Mouse (Mus musculus): ENCODE measurements at regions not wholly inside any gene's neighbourhood (a gene's known extent, or its start where the extent isn't known, plus 50 kb on each side); places are given as distances from the start of the nearest gene placed in this dataset.
"Not testable (repeated sequence)": the region's sequence is repeated elsewhere in the genome, so short reads cannot be mapped to it uniquely, and the experiment has no call there.

- no peak for DNase-seq (ENCODE audit: low spot score in 2 of 2)
Observed at GRCm38 (mm10) chr17:79540038-79540437, 71.6 kb upstream of the Rmdn2 start.

GRCm38 (mm10) chr17:79540511-79540910 lies 71.2 kb upstream of the Rmdn2 start:
- TF ChIP-seq CTCF (conservative IDR thresholded peaks at IDR 0.05) = no peak
- no peak for DNase-seq (ENCODE audit: low spot score in 2 of 2)
- Histone ChIP-seq H3K4me3 (no peak overlapping the region), H3K27ac (no peak overlapping the region)

More at GRCm38 (mm10) chr17:79540038-79540437, 71.6 kb upstream of the Rmdn2 start:
- Histone ChIP-seq H3K27ac (no peak overlapping the region), H3K4me3 (no peak overlapping the region)
- no peak for TF ChIP-seq CTCF (conservative IDR thresholded peaks at IDR 0.05)

GRCm38 (mm10) chr17:79543907-79544522 lies 67.6 kb upstream of the Rmdn2 start:
- no peak for TF ChIP-seq CTCF (conservative IDR thresholded peaks at IDR 0.05)
- Histone ChIP-seq H3K4me3 (no peak overlapping the region), H3K27ac (no peak overlapping the region)
- peak in 1 of 2 experiments; percentile 17 for DNase-seq (ENCODE audit: low spot score in 2 of 2)

GRCm38 (mm10) chr17:79545878-79546277 lies 65.8 kb upstream of the Rmdn2 start:
- Histone ChIP-seq H3K4me3 (no peak overlapping the region), H3K27ac (no peak overlapping the region)
- no peak for DNase-seq (ENCODE audit: low spot score in 2 of 2)
- no peak for TF ChIP-seq CTCF (conservative IDR thresholded peaks at IDR 0.05)

GRCm38 (mm10) chr17:79547075-79547474 lies 64.6 kb upstream of the Rmdn2 start:
- H3K4me3 ChIP-seq = no peak overlapping the region
- TF ChIP-seq CTCF (conservative IDR thresholded peaks at IDR 0.05) = no peak
- H3K27ac ChIP-seq = no peak overlapping the region
- no peak for DNase-seq (ENCODE audit: low spot score in 2 of 2)

GRCm38 (mm10) chr17:79547524-79547923 lies 64.1 kb upstream of the Rmdn2 start:
- TF ChIP-seq CTCF (conservative IDR thresholded peaks at IDR 0.05) = no peak
- H3K27ac ChIP-seq = no peak overlapping the region
- no peak overlapping the region for H3K4me3 ChIP-seq
- DNase-seq (ENCODE audit: low spot score in 2 of 2) = no peak

GRCm38 (mm10) chr17:79550409-79550808 lies 61.3 kb upstream of the Rmdn2 start:
- not testable (repeated sequence) for DNase-seq (ENCODE audit: low spot score in 2 of 2); H3K4me3 ChIP-seq; H3K27ac ChIP-seq

GRCm38 (mm10) chr17:79553850-79554249 lies 57.8 kb upstream of the Rmdn2 start:
- Histone ChIP-seq H3K4me3 (no peak overlapping the region), H3K27ac (no peak overlapping the region)
- no peak for DNase-seq (ENCODE audit: low spot score in 2 of 2)
- no peak for TF ChIP-seq CTCF (conservative IDR thresholded peaks at IDR 0.05)

- Histone ChIP-seq H3K27ac (no peak overlapping the region), H3K4me3 (no peak overlapping the region)
- DNase-seq (ENCODE audit: low spot score in 2 of 2) = no peak
- TF ChIP-seq CTCF (conservative IDR thresholded peaks at IDR 0.05) = no peak
Observed at GRCm38 (mm10) chr17:79555593-79555992, 56.1 kb upstream of the Rmdn2 start.

All from layer of hippocampus, adult 2 months (tissue).